Mouse (Mus musculus) heart, embryonic 11.5 days (tissue): ENCODE measurements around the gene Cxcl10. TPM values are rescaled to one million over a fixed set of nuclear protein-coding genes. Genes with fewer than 3 reads are reported as not detected.

Experiments
- ATAC-seq: fragments of 200-750 bp; cut with Nextera tagmentation; replicated peaks from 2 replicates; pipeline ENCODE4 v1.8.0; 2017; ENCODE audit warnings: moderate library complexity; ENCODE audit not compliant: insufficient number of reproducible peaks, low FRiP score, low TSS enrichment
- H3K27ac ChIP-seq: fragments of 300-500 bp; sonication (generic); 2 replicates; pipeline ENCODE4 v1.5.1; 2014; ENCODE audit warnings: mild to moderate bottlenecking, low read depth, low read length
- H3K27me3 ChIP-seq: fragments of 300-500 bp; sonication (generic); 2 replicates; pipeline ENCODE4 v1.6.1; 2014; ENCODE audit warnings: mild to moderate bottlenecking, low read length, mixed read lengths; ENCODE audit not compliant: control insufficient read depth, insufficient read depth
- H3K36me3 ChIP-seq: fragments of 300-500 bp; sonication (generic); 2 replicates; pipeline ENCODE4 v1.6.1; 2014; ENCODE audit warnings: mild to moderate bottlenecking, low read length, moderate library complexity, mixed read lengths; ENCODE audit not compliant: control insufficient read depth, insufficient read depth
- H3K4me1 ChIP-seq: fragments of 300-500 bp; sonication (generic); 2 replicates; pipeline ENCODE4 v1.6.1; 2014; ENCODE audit warnings: low read length; ENCODE audit not compliant: control insufficient read depth, insufficient read depth
- H3K4me2 ChIP-seq: fragments of 300-500 bp; sonication (generic); 2 replicates; pipeline ENCODE4 v1.6.1; 2014; ENCODE audit warnings: mild to moderate bottlenecking, moderate library complexity
- H3K4me3 ChIP-seq: fragments of 300-500 bp; sonication (generic); 2 replicates; pipeline ENCODE4 v1.5.1; 2014; ENCODE audit warnings: low read depth, low read length
- H3K9ac ChIP-seq: fragments of 300-500 bp; sonication (generic); 2 replicates; pipeline ENCODE4 v1.6.1; 2014; ENCODE audit warnings: mild to moderate bottlenecking, low read depth, low read length, moderate library complexity
- H3K9me3 ChIP-seq: fragments of 300-500 bp; sonication (generic); replicated peaks from 2 replicates; pipeline ENCODE4 v1.6.1; 2016; ENCODE audit warnings: low read length; ENCODE audit not compliant: control insufficient read depth
- WGBS: fragments of 180-500 bp; shearing (Covaris S2); extraction: QIAGEN DNeasy Blood & Tissue Kit; methylation state at CpG from one replicate; pipeline ENCODE4 v1.1.7; 2014; ENCODE audit not compliant: insufficient replicate concordance; 5-methylcytosine and 5-hydroxymethylcytosine counted together
- polyA plus RNA-seq: library from polyadenylated mRNA; unstranded; fragments of >200 nt; fragmentation: Nextera tagmentation; extraction: Ambion mirVana; gene quantifications from 2 replicates; pipeline ENCODE4 v1.2.1, GENCODE M21; 2014

Gene Cxcl10
- polyA plus RNA-seq, 1 experiment from 2014 or later = 0.72 TPM

GRCm38 (mm10) chr5:92321631-92322400 is 26.9 kb downstream of the Cxcl10 start:
- ATAC-seq = no peak
- no peak overlapping the region for H3K9ac ChIP-seq
- 62% methylated on average over 8 of the region's 8 CpGs for WGBS
- no peaks in the 10 kb centered on the region for H3K36me3 ChIP-seq
- no peaks in the 10 kb centered on the region for H3K27me3 ChIP-seq
- no peaks in the 10 kb centered on the region for H3K9me3 ChIP-seq
- no peaks in the 10 kb centered on the region for H3K4me1 ChIP-seq
- H3K4me3 ChIP-seq = no peak overlapping the region
- H3K4me2 ChIP-seq = no peak overlapping the region
- no peak overlapping the region for H3K27ac ChIP-seq

GRCm38 (mm10) chr5:92318596-92318995 is 30.1 kb downstream of the Cxcl10 start:
- Histone ChIP-seq H3K4me3 (no peak overlapping the region), H3K4me2 (no peak overlapping the region), H3K27ac (no peak overlapping the region), H3K27me3 (no peaks in the 10 kb centered on the region), H3K4me1 (no peaks in the 10 kb centered on the region), H3K36me3 (no peaks in the 10 kb centered on the region), H3K9me3 (no peaks in the 10 kb centered on the region), H3K9ac (no peak overlapping the region)
- WGBS = 83% methylated on average over 14 of the region's 14 CpGs
- no peak for ATAC-seq

DNA sequence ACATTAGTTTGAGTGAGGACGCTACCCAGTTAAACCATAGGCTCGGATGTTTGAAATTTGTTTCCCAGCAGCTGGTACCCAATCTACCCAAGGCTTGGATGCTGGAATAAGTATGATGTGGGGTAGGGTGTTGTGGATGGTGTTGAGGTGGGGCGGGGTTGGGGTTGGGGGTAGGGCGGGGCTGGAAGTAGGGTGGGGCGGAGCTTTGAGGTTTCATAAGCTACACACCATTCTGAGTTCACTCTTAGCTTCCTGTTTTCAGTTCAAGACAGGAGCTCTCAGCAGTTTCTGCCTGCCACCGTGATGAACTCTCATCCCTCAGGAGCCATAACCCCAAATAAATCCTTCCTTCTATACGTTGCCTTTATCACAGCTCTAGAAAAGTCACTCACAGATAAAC is 30.6 kb downstream of the Cxcl10 start:
- Histone ChIP-seq H3K27ac (no peak overlapping the region), H3K27me3 (no peaks in the 10 kb centered on the region), H3K4me3 (no peak overlapping the region), H3K4me1 (no peaks in the 10 kb centered on the region), H3K9me3 (no peaks in the 10 kb centered on the region), H3K4me2 (no peak overlapping the region), H3K9ac (no peak overlapping the region), H3K36me3 (no peaks in the 10 kb centered on the region)
- WGBS = 75% methylated on average over 7 of the region's 7 CpGs
- no peak for ATAC-seq

- no peak for ATAC-seq
- H3K4me3 ChIP-seq = no peak overlapping the region
- no peaks in the 10 kb centered on the region for H3K36me3 ChIP-seq
- peaks cover 6% of the 10 kb centered on the region for H3K4me1 ChIP-seq
- H3K27me3 ChIP-seq = no peaks in the 10 kb centered on the region
- H3K9ac ChIP-seq = no peak overlapping the region
- WGBS = 51% methylated on average over 7 of the region's 7 CpGs
- no peak overlapping the region for H3K4me2 ChIP-seq
- H3K27ac ChIP-seq = no peak overlapping the region
- no peaks in the 10 kb centered on the region for H3K9me3 ChIP-seq
Measured at GRCm38 (mm10) chr5:92313776-92314175, 34.9 kb downstream of the Cxcl10 start.

DNA sequence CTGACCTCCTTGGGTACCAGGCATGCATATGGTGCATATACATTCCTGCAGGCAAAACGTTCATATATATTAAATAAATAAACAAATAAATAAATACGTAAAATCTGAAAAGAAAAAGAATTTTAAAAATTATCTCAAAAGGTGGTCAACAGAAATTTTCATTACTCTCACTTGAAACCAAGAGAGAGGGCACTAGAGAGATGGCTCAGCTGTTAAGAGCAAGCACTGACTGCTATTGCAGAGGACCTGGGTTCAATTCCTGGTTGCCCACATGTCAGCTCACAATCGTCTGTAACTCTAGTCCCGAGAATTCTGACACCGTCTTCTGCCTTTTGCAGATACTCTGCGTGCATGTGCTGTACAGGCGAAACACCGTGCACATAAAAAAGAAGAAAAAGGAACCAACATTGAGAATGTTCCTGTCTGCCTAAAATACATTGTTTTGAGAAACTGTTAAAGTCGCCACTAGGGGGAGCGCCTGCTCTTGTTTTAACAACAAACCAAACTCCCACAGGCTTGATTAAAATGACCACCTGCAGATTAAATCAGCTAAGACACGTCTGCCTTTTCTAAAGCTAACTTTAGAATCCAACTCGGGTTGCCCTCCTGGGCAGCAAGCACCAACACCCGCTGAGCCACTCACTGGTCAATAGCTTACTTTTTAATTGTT is 36.5 kb downstream of the Cxcl10 start:
- Histone ChIP-seq H3K9ac (no peak overlapping the region), H3K4me2 (no peak overlapping the region), H3K27me3 (no peaks in the 10 kb centered on the region), H3K36me3 (no peaks in the 10 kb centered on the region), H3K27ac (no peak overlapping the region), H3K4me3 (no peak overlapping the region), H3K4me1 (peaks cover 8% of the 10 kb centered on the region), H3K9me3 (no peaks in the 10 kb centered on the region)
- ATAC-seq = no peak
- WGBS = 14% methylated on average over 13 of the region's 13 CpGs

DNA sequence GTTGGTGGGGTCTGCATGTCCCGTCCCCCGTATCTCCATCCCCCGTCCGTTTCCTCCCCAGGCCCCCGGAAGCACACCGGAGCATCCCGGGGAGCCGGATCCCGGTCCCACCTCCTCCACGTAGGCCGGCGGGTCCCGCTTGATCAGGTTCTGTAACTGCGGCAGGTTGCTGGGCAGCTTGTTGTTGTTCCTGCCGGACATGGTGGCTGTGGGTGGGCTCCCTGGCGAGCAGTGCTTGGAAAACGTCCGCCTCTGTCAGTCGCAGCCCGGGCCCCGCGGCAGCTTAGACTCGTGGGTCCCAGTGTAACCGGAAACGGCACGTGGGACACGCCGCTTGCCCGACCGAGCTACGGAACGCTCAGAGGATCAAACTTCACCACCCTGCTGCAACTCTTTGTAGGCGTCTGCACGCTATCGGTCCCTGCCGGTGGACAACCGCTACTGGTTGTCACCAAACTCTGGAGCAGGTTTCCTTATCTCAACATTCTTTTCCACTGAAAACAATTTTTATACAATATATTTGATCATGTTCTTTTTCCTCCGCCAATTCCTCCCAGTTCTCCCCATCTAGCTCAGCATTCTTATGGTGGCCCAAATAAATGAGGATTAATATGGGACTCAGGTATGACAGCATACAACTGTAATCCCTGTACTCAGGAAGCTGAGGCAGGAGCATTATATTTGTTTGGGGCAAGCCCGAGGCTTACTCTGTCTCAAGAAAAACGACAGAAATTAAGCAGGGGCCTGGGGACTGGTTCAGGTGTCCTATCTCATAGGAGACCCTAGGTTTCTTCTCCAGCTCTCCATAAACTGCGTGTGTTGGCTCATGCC is 38.8 kb downstream of the Cxcl10 start, which contains the start of gene Sdad1:
Gene Sdad1 (minus strand): TSS at position 799 of the 831 bp plus-strand sequence.
- peak within 1 kb of the TSS; percentile 90 for H3K9ac ChIP-seq
- H3K27ac ChIP-seq = peak within 1 kb of the TSS; percentile 37
- H3K4me2 ChIP-seq = peak within 1 kb of the TSS; percentile 86
- peak within 1 kb of the TSS; percentile 94 for H3K4me3 ChIP-seq
- no peaks in the 10 kb centered on the region for H3K27me3 ChIP-seq
- peak; percentile 90 for ATAC-seq
- no peaks in the 10 kb centered on the region for H3K9me3 ChIP-seq
- H3K36me3 ChIP-seq = no peaks in the 10 kb centered on the region
- peaks cover 8% of the 10 kb centered on the region for H3K4me1 ChIP-seq
- WGBS = 2% methylated on average over 41 of the region's 41 CpGs

DNA sequence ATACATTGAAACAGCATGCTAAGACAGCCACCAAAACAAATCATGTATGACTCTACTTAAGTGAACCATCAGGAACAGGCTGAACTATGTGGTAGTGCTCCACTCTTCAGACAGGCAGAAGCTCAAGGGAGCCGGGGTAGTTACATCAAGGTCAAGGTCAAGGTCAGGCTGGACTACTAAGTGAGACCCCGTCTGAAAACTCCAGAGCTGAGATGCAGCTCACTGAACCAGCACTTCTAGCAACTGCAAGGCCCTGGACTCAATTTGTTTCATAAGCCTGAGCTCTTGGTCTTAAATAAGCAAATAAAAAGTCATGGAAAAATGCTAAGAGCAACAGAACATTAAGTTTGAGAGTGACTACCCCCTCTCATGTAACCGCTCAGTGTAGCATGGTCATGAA is 44.4 kb downstream of the Cxcl10 start:
- WGBS = 66% methylated on average over 3 of the region's 3 CpGs
- Histone ChIP-seq H3K36me3 (peaks cover 23% of the 10 kb centered on the region), H3K27me3 (no peaks in the 10 kb centered on the region), H3K9me3 (no peaks in the 10 kb centered on the region), H3K4me3 (no peak overlapping the region), H3K9ac (no peak overlapping the region), H3K27ac (no peak overlapping the region), H3K4me1 (peaks cover 6% of the 10 kb centered on the region; the same call in 1 of the 2 replicates), H3K4me2 (no peak overlapping the region)
- ATAC-seq = no peak

GRCm38 (mm10) chr5:92302149-92302840 is 46.4 kb downstream of the Cxcl10 start:
- WGBS = 84% methylated on average over 13 of the region's 13 CpGs
- ATAC-seq = no peak

More at GRCm38 (mm10) chr5:92302149-92302840, 46.4 kb downstream of the Cxcl10 start:
- H3K9ac ChIP-seq = no peak overlapping the region
- H3K36me3 ChIP-seq = peaks cover 32% of the 10 kb centered on the region
- no peak overlapping the region for H3K27ac ChIP-seq
- no peak overlapping the region for H3K4me2 ChIP-seq
- no peaks in the 10 kb centered on the region for H3K27me3 ChIP-seq
- H3K4me1 ChIP-seq = no peaks in the 10 kb centered on the region
- H3K4me3 ChIP-seq = no peak overlapping the region
- H3K9me3 ChIP-seq = no peaks in the 10 kb centered on the region
